Mouse (Mus musculus) ES-CJ7 (cell line): Measurements from ENCODE around the gene Zfp978.
A peak's percentile ranks its signal among the peaks of the same experiment; 100 is the strongest.
"Not testable (repeated sequence)": the region's sequence is repeated elsewhere in the genome, so short reads cannot be mapped to it uniquely, and the experiment has no call there.

Experiments used
- DNase-seq: peaks from one replicate; pipeline ENCODE4 v3.0.0; 2011; ENCODE audit warnings: low read depth, low spot score

Gene Zfp978

DNA sequence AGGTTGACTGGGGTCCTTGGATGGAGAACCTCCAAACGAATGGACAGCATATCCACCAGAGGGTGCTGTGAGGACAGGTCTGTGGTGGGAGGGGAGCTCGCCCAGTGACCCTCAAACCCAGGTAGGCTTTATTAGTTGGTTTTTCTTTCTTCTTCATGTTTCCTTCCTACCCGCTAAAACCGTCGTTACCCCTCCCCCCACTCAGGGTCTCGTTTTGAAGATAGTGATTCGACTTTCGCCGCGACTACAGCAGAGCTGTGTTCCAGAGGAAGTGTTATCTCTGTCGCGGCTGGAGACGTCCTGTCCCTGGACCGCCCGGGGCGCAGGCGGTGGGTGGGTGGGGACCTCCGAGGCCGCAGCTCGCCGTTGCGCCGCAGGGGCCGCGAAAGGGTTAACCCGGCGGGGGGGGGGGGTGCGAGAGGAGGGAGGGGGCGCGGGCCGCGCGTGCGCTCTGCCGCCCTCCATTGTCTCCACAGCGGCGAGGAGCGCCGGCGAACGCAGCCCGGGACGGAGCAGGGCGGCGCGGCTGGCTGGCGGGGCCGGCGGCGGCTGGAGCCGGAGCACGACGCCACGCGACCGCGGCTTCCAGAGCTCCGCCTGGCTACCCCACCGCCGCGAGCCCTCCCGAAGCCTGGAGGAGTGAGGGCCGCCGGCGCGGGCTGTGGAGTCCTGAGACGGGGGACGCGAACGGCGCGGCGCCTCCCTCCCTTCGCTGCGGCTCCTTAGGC, 45.8 kb downstream of the Zfp978 start:
- peak; percentile 72 for DNase-seq

DNA sequence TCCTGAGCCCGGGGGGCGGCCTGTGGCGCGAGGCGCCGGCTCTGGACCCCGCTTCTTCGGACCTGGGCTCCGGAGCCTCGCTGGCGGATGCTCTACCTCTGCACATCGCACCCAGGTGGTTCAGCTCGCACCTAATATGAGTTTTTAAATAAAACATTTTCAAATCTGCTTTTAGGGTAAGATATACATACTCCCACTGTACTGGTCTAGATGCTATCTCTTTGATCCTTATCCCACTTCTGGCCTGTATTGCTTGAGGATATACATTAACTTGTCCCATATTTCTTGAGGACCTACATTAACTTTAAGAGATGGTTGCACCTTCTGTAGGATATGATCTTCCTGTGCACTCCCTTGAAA, 46.3 kb downstream of the Zfp978 start:
- no peak for DNase-seq

DNA sequence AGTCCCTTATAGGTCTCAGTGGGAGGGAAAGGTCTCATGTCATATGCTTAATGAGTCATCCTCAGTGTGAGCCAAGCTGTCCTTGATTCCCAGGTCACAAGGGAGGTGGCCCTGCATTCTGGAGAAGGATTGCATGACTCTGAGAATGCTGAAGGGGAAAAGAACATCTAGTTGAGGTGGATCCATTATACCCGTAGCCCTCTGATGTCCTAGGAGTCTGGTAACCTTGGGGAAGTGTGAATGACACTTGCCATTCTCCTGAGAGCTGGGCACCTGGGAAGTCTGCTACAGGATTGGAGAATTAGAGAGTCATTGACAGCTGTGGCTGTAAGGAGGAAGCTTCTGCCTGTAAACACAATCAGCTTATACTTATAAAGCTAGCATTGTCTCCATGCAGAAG, 55.3 kb downstream of the Zfp978 start:
- DNase-seq = peak; percentile 73

DNA sequence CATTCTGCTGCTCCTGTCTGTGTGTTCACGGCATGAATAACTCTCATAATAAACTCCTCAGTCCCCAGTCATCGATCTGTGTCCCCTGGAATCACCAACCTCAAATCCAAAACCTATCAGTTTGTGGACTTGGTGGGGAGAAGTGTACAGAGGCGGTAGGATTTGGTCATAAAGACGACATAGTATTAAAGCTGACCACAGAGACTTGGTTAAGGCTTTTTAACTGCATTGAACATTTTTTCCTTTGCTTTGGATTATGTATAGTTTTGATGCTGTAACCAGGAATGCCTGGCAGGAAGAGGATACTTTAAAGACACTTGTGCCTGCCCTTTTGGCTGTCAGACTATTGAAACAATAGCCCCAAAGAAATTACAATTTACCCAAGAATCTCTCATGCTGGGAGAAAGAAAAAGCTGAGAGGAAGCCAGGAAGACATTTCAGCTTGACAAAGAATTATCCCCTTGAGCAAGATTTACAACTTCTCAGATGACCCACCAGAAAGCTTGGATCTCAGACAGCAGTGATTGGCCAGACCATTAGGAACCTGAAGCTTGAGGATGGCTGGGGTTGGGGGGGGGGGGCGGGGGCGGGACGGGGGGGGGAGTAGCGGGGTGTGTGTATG, 56.2 kb downstream of the Zfp978 start:
- peak; percentile 97 for DNase-seq

DNA sequence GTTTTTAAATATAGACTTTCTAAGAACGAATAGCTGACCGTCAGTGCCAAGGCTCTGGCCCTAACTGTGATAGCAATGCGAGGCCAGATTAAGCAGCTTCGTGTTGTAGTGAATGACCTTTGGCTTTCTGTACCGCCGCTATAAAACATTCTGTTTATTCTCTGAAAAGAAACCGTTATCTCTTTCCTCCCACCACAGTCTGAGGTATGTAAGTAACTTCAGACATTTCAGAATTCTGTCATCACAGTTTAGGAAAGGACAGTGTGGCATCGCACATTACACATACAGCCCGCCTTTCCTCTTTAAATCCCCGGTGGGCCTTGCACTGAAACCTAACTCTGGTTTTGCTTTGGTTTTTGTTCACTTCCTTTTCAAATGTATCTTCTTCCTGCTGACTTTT, 56.8 kb downstream of the Zfp978 start:
- DNase-seq = peak; percentile 69

DNA sequence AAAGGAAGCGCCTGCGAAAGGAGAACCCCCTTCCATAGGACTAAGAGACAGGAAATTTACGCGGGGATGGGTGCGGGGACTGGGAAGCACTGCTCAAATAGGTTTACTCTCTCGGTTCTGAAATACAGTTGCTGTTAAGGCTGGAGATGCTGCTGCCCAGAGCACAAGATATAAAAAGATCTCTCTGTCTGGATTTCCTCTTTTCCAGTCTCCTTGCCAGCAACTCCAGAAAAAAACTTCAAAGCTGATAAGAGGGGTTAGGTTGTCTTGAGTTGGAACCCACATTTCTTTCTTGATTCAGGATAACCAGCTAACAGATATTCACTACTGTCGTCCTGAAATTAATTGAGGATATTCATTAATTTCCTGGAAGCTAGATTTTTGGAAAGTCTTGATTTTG, 57.2 kb downstream of the Zfp978 start:
- not testable (repeated sequence) for DNase-seq

DNA sequence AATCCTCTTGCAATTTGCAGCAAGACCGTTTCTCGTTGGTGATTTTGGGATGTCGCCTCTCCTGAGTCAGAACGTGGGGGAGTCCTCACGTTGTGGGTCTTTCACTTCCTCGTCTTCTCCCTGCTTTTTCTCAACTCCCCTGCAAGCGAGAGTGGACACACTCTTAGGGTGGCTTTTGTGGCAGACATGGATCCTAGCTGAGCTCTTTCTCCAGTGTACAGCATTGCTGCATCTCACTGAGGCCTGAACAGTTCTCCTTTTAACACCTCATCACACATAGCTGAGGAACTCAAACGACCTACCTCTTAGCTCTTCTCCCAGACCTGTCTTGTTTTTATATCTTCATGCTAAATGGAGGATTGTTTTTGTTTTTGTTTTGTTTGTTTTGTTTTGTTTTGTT, 58.1 kb downstream of the Zfp978 start:
- DNase-seq = peak; percentile 62

DNA sequence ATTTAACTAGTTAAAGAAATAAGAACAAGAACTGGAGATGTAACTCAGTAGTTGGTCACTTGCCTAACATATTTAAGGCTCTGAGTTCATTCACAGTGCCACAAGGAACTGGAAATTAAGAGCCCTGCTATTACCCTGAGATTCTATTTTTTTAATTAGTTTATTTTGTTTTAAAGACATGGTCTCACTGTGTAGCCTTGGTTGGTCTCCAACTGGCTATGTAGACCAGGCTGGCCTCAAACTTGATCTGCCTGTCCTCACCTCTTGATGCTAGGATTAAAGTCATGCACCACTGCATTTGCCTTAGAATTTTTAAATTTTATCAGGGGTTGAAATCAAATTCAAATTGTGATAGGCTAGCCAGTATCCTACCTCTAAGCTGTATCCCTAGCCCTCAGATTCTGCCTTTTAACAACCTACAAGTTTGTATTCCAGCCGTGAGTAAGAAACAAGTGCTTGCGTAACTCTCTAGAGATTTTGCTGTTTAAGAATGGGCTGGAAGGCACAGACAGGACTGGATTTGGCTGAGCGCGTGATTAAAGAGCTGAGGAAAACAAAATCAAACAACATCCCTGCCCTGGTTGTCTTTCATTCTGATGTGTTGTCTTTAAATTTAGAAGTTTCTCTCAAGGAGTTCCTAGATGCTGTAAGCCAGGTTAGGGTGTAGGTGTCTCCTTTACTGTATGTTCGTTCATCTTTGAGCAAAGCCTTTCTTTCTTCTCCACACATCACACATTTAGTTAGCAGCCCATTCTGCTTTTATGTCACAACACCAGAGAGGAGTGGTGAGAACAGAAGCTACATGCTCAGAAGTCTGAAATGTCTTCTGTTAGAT, 58.9 kb downstream of the Zfp978 start:
- DNase-seq = not testable (repeated sequence)

DNA sequence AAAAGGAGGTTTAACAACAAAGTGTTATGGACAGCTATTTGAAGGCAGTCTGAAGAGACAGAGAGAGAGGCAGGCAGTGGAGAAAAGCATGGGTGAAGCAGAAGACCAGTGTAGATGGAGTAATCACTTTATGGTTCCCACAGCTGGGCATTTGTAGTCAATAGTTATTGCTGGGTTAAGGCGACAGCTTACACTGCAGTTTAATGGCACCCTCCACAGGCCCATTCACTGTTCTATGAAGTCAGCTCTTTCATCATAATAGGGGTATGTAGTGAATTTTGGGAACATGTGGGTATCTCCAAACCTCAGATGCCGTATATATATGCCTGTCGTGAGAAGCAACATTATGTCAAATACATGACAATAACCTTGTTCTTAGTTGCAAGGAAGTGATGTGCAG, 59.7 kb downstream of the Zfp978 start:
- no peak for DNase-seq

DNA sequence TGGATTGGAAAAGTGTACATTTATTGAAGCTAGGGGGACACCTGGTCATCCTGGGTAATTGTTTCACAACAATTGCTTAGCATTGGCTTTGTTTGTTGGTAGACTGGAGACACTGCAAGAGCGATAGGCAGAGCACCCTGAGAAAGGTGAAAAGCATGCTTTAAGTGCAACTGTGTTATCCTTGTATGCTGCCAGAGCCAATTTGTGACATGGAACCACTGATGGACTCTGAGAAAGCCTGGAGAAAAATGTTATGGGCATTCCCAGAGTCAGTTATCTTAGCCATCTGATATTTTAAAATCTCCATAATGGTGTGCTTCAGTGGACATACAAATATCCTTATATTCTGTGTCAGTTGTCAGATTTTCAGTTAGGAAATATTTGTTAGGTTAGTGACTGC, 60.2 kb downstream of the Zfp978 start:
- not testable (repeated sequence) for DNase-seq

DNA sequence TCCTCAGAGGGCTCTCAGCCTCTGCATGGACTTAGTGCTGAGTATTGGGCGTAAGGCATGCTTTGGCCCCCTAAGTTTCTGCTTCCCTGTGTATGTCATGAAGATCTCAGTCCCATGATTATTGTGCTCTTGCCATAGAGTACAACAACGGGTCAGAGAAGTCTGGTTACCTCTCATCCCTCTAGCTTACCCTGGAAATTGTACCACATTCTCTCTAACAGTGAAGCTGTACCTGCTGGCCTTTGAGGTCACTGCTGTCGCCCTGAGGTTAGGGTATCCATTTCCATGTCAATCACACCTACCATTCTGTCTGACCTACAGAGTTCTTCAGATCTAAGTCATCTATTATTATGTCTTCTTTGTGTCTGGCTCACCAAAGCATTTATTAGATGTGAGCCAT, 62.0 kb downstream of the Zfp978 start:
- DNase-seq = peak; percentile 51

DNA sequence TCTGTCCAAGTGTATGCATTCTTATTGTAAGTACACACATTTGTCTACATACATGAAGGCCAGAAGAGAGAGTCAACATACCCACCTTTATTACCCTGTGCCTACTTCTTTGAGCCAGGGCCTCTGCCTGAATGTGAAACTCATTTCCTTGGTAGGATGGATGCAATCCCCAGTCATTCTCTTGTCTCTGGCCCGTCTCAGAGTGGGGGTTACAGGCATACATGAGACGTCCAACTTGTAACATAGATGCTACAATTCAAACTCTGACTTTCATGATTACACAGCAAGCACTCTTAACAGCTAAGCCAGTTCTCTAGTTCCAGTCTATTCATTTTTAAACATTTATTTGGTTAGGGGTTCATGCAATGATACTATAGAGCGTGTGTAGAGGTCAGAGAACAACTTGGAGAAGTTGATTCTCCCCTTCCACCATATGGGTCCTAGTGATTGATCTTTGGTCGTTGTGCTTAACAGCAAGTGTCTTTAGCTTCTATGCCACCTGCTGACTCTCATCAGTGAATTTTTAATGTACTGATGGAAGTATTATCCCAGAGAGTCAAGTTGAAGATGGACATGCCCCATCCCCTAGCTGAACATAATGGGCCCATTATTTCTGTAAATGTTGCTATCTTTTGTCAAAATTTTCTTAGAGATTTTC, 62.7 kb downstream of the Zfp978 start:
- peak; percentile 51 for DNase-seq

DNA sequence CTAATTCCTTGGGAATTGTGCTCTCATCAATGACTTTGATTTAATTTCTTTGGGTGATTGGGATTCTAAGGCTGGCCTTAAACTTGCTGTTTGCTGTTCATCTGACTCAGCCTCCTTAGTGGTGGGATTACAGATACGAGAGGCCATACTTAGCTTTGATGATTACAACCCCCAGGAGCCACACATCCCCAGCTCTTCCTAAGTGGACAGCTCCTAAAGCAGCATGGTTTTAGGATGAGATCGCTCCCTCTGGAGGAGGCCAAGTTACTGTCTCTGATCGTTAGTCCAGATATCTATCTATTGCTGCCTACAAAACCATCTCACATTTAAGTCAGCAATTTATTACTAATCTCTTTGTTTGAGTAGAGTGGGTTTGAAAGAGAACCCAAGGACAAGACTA, 63.3 kb downstream of the Zfp978 start:
- DNase-seq = peak; percentile 80

DNA sequence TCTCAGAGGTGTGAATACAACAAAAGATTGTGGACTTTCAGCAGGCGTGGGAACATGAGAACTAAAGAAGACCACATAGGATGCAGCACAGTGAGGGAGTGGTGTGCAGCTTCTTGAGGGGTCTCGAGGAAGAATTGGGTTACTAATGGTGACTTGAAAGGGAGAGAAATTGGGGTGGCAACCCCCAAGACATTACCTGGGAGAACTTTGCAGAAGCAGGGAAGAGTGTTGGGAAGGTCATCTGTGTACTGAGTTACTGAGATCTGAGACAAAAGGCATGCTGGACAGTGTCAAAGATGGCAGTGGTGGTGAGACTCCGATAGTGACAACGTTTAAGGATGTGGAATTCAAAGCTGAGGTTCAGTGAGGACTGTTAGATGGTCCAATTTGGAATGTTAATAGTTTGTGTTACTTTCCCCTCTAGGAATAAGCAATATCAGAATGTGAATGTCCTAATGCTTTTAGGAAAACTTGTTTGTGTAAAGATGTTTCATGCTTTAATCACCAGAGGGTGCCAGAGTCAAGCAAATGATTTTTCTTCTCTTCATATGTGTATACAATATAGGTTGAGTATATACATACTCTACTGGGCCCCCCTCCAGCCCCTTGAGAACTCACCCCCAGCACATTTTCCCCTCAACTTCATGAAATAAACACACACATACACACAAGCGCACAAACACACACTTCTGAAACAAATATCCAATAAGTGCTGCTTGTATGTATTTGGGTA, 64.7 kb downstream of the Zfp978 start:
- DNase-seq = peak; percentile 60

DNA sequence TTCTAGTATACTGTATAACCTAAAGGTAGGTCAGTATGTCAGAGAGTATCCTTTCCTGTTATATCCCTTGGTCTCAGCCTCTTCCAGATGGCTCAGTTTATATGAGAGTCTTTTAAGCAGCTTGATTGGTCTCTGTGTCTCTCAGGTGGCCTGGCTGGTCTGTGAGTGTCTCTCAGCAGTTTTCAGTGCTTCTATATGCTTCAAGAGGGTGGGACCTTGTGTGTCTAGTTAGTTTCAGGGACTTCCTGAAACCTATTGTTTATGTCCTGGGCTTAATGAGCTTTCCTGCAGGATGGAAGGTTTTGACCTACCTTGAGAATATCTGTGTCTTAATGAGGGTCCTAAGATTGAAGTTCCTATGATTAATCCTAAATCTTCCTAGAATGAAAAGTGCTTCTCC, 69.5 kb downstream of the Zfp978 start:
- DNase-seq = no peak

DNA sequence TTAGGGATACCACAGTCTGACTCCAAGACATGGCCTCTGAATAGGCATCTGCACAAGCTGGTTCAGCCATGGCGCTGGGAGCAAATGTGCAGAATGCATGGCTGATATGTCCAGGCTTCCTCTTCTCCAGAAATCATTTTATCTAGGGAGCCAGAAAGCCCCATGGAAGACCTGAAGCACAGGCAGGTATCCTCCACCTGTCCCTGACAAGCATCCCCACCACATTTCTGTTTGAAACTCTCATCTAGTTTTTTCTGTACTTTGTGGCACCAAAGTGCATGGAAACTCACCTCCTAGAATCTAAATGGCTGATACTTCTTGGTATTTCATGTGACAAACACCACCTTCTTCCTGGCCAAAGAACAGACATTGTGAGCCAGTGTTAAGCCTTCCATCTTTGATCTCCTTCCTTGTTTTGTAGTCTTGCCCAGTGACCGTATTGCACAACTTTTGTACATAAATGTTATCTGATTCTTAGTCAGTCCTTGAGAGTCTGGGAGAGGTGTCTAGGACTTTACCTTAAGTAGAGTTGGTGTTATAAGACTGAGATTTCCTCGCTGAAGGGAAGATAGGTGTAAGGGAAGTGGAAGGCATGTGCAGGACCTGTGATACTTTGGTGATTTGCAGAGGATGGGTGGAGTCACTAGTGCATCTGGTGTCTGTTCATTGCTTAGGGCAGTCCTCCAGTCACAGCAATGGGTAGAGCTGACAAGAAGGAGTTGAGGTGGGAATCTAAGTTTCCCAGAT, 70.8 kb downstream of the Zfp978 start:
- DNase-seq = not testable (repeated sequence)

DNA sequence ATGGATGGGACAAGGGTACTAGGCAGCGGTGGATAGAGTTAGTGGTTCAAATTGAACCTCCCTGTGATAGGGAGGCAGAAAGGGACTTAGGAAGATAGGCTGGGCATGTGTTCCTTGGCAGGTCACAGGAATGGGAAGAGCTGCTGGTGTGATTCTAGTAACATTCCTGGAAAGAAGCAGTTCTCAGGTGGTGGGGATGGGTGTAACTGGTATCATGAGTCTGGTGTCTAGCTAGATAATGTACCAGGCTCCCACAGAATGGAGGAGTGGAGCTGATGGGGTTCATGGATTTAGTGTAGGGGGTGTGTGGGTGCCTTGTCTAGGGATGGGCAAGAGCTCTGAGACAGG, 71.3 kb downstream of the Zfp978 start:
- DNase-seq = no peak

DNA sequence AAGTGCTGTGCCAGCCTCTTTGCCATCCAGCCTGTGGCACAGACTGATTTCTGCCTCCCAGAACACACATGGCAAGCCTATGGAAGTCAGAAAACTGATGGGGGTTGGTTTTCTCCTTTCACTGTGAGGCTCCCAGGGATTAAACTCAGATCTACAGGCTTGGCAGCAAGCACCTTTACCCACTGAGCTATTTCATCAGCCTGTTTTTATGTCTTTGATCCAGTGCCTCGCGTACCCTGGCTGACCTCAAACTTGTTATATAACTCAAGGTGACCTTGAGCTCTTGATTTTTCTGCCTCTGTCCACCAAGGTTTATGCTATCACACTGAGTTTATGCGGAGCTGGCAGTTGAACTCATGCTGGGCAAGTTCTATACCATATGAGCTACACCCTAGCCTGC, 71.9 kb downstream of the Zfp978 start:
- DNase-seq = peak; percentile 63

DNA sequence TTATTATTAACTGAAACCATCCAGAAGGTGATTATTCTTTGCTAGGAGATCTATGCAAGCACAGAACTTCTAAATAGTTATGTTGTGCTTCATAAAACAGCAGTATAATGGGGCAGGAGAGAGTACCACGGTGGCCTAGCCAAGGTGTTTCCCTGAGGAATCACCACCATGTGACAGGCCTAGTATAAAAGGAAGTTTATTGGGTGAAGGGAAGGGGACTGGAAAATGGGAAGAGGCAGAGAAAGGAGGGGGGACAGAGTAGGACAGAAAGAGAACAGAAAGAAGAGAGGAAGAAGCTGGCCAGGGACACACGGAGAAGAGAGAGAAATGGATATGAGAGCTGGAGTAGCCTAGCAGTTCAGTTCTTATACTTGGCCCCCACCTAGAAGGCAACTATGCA, 72.8 kb downstream of the Zfp978 start:
- DNase-seq = no peak
